ENCODE assay signal across 13 mouse cellular contexts in genomic region chr16:94210689-94211357, GRCm38 (mm10).
"Had no signal": no experiment of that assay in that cellular context is flagged by ENCODE, and none has a peak within 500 bp of the region (broad histone marks: within the 10 kb centered on the region; RNA-seq: fewer than 3 reads in every experiment).

No protein-coding gene starts in this region.

- H3K36me3 ChIP-seq: midbrain, embryonic 13.5 days had no signal

- H3K4me2 ChIP-seq: midbrain, embryonic 13.5 days had no signal

- H3K9ac ChIP-seq: liver, embryonic 14.5 days; midbrain, embryonic 13.5 days had no signal

- DNase-seq: kidney, adult 18-20 months; kidney, postnatal 10 days; kidney, postnatal 4 days; layer of hippocampus, adult 9-11 months; layer of hippocampus, postnatal 36 days; lung, adult 18-20 months; lung, postnatal 36 days; right cerebral cortex, adult 18-20 months; right cerebral cortex, postnatal 25 days; thymus, adult 18-20 months; thymus, postnatal 14 days had no signal

- H3K4me3 ChIP-seq: midbrain, embryonic 13.5 days had no signal

- ATAC-seq: midbrain, embryonic 13.5 days had no signal

- H3K27ac ChIP-seq: liver, embryonic 14.5 days; midbrain, embryonic 13.5 days had no signal

- H3K4me1 ChIP-seq: midbrain, embryonic 13.5 days had no signal
